Mouse (Mus musculus): ENCODE measurements around the gene Ints11.

GRCm38 (mm10) chr4:155868614-155869298, 590 bp upstream of the Ints11 start:
- TF ChIP-seq CTCF (IDR thresholded peaks at IDR 0.05; ENCODE audit: low read depth): no peak
- no peak for TF ChIP-seq EP300 (IDR thresholded peaks at IDR 0.05; ENCODE audit: low read depth)

Measured in liver, embryonic 14.5 days (tissue).